Mouse (Mus musculus) lung, postnatal 0 days (tissue): Measurements from ENCODE around the gene Erg.

ENCODE experiments used
- CTCF ChIP-seq: IDR thresholded peaks from 2 replicates; pipeline ENCODE4 v1.5.1; 2016; ENCODE audit warnings: antibody characterized with exemption, mild to moderate bottlenecking
- EP300 ChIP-seq: IDR thresholded peaks from 2 replicates; pipeline ENCODE4 v1.6.1; 2016; ENCODE audit warnings: antibody characterized with exemption, mild to moderate bottlenecking, control low read depth

GRCm38 (mm10) chr16:95348555-95348954 lies 237.8 kb downstream of the Erg start:
- TF ChIP-seq CTCF (no peak), EP300 (no peak)
